24 mouse cellular contexts compared by ENCODE assay signal in genomic region chr14:30702512-30702911, GRCm38 (mm10). TPM values are rescaled to one million over a fixed set of nuclear protein-coding genes. Genes with fewer than 3 reads are reported as not detected.
DNase-seq lines count a peak whose midpoint lies in the region; ATAC-seq lines count a peak whose summit lies in the region.
"Had no signal": no experiment of that assay in that cellular context is flagged by ENCODE, and none has a peak within 500 bp of the region (broad histone marks: within the 10 kb centered on the region; RNA-seq: fewer than 3 reads in every experiment).

No protein-coding gene starts in this region.

- H3K27me3 ChIP-seq in kidney, embryonic 16.5 days (ENCODE audit: insufficient read depth, low read length), result peaks cover 6% of the 10 kb centered on the region; the same call in 1 of the 2 replicates
- H3K27me3 ChIP-seq in kidney, embryonic 15.5 days, result peaks cover 17% of the 10 kb centered on the region
- H3K27me3 ChIP-seq in liver, embryonic 13.5 days, result 0 out of 2 replicates have a peak, but pooled peaks cover 2% of the 10 kb centered on the region
- H3K27me3 ChIP-seq: forebrain, embryonic 15.5 days; hindbrain, embryonic 13.5 days; stomach, embryonic 15.5 days had no signal

- no peaks in the 10 kb centered on the region for H3K36me3 ChIP-seq in kidney, embryonic 16.5 days (ENCODE audit: insufficient read depth, low read length)
- no peaks in the 10 kb centered on the region for H3K36me3 ChIP-seq in kidney, embryonic 15.5 days
- H3K36me3 ChIP-seq in liver, embryonic 13.5 days, result no peaks in the 10 kb centered on the region
- H3K36me3 ChIP-seq: forebrain, embryonic 15.5 days; heart, embryonic 12.5 days; hindbrain, embryonic 13.5 days; stomach, embryonic 15.5 days had no signal

- 28% methylated on average over 5 of the region's 5 CpGs for WGBS in kidney, embryonic 16.5 days
- 33% methylated on average over 5 of the region's 5 CpGs for WGBS in kidney, embryonic 15.5 days
- WGBS in liver, embryonic 13.5 days (ENCODE audit: insufficient replicate concordance), result 48% methylated on average over 5 of the region's 5 CpGs

- H3K4me2 ChIP-seq in kidney, embryonic 16.5 days (replicated peaks; ENCODE audit: low read depth, low read length), result no peak overlapping the region
- H3K4me2 ChIP-seq in kidney, embryonic 15.5 days, result no peak overlapping the region
- H3K4me2 ChIP-seq in liver, embryonic 13.5 days, result no peak overlapping the region
- H3K4me2 ChIP-seq: forebrain, embryonic 15.5 days; heart, embryonic 12.5 days; hindbrain, embryonic 13.5 days; lung, embryonic 14.5 days; stomach, embryonic 15.5 days had no signal

- H3K27ac ChIP-seq in kidney, embryonic 16.5 days (ENCODE audit: low read length), result no peak overlapping the region
- H3K27ac ChIP-seq in kidney, embryonic 15.5 days, result no peak overlapping the region
- H3K27ac ChIP-seq in liver, embryonic 13.5 days, result 0 out of 2 replicates have a peak overlapping the region, but pooled peaks have one; percentile 44
- H3K27ac ChIP-seq: forebrain, embryonic 15.5 days; gastrocnemius, adult 2 months; heart, adult 2 months; hindbrain, embryonic 13.5 days; stomach, embryonic 15.5 days had no signal

- DNase-seq in kidney, adult 11 months, result peak; percentile 28
- peak; percentile 24 for DNase-seq in adipocyte (ENCODE audit: low spot score)
- DNase-seq in liver, embryonic 13.5 days, result no peak
- no peak for DNase-seq in layer of hippocampus, postnatal 10 days (ENCODE audit: low spot score in 2 of 2)
- DNase-seq: adrenal gland, postnatal 25 days; cerebellum, adult 18-20 months; cerebellum, postnatal 10 days; gastrocnemius, adult 2 months; gastrocnemius, postnatal 36 days; heart, adult 2 months; heart, postnatal 4 days; layer of hippocampus, postnatal 36 days; left cerebral cortex, postnatal 4 days; lung, embryonic 14.5 days; lung, postnatal 14 days; midbrain, embryonic 14.5 days; right cerebral cortex, postnatal 25 days had no signal

- H3K9ac ChIP-seq in kidney, embryonic 16.5 days (replicated peaks; ENCODE audit: low read length), result no peak overlapping the region
- H3K9ac ChIP-seq in kidney, embryonic 15.5 days, result no peak overlapping the region
- H3K9ac ChIP-seq in liver, embryonic 13.5 days, result no peak overlapping the region
- H3K9ac ChIP-seq: forebrain, embryonic 15.5 days; heart, embryonic 12.5 days; hindbrain, embryonic 13.5 days; lung, embryonic 14.5 days; stomach, embryonic 15.5 days had no signal

- H3K4me3 ChIP-seq in kidney, embryonic 16.5 days (ENCODE audit: low read length), result no peak overlapping the region
- H3K4me3 ChIP-seq in kidney, embryonic 15.5 days (replicated peaks), result no peak overlapping the region
- no peak overlapping the region for H3K4me3 ChIP-seq in liver, embryonic 13.5 days (replicated peaks)
- H3K4me3 ChIP-seq: forebrain, embryonic 15.5 days; gastrocnemius, adult 2 months; heart, adult 2 months; heart, embryonic 12.5 days; hindbrain, embryonic 13.5 days; stomach, embryonic 15.5 days had no signal

- H3K4me1 ChIP-seq in kidney, embryonic 16.5 days (ENCODE audit: insufficient read depth, low read length), result no peaks in the 10 kb centered on the region
- no peaks in the 10 kb centered on the region; the same call in 1 of the 2 replicates for H3K4me1 ChIP-seq in kidney, embryonic 15.5 days
- H3K4me1 ChIP-seq in liver, embryonic 13.5 days (replicated peaks), result peaks cover 28% of the 10 kb centered on the region
- H3K4me1 ChIP-seq: forebrain, embryonic 15.5 days; heart, embryonic 12.5 days; stomach, embryonic 15.5 days had no signal

- ATAC-seq in kidney, embryonic 16.5 days (ENCODE audit: low FRiP score, low TSS enrichment), result no peak
- ATAC-seq in kidney, embryonic 15.5 days (replicated peaks; ENCODE audit: low FRiP score), result peak; percentile 54
- no peak for ATAC-seq in liver, embryonic 13.5 days (ENCODE audit: low read depth)
- no peak for ATAC-seq in CD4-positive, CD25-positive, alpha-beta regulatory T cell, adult 4 months
- ATAC-seq: forebrain, embryonic 15.5 days had no signal

- no peaks in the 10 kb centered on the region for H3K9me3 ChIP-seq in kidney, embryonic 16.5 days (ENCODE audit: low read length)
- H3K9me3 ChIP-seq in kidney, embryonic 15.5 days (replicated peaks), result no peaks in the 10 kb centered on the region
- no peaks in the 10 kb centered on the region for H3K9me3 ChIP-seq in liver, embryonic 13.5 days (replicated peaks)
- H3K9me3 ChIP-seq: forebrain, embryonic 15.5 days; heart, embryonic 12.5 days; hindbrain, embryonic 13.5 days; stomach, embryonic 15.5 days had no signal

RNA-seq across cellular contexts. Expression of gene Sfmbt1, which starts 12.1 kb away (rescaled TPM):
- 13.6 and 14.5 TPM in 2 replicates for polyA plus RNA-seq in kidney, embryonic 16.5 days (2015; fragmentation: Nextera tagmentation; extraction: Ambion mirVana)
- 14.7 and 15.0 TPM in 2 replicates for polyA plus RNA-seq in kidney, embryonic 15.5 days (2015; fragmentation: Nextera tagmentation; extraction: Ambion mirVana)
- 13.3 and 15.2 TPM in 2 replicates for polyA plus RNA-seq in liver, embryonic 13.5 days (2015; fragmentation: Nextera tagmentation; extraction: Ambion mirVana)
- 10 to 100 TPM; 22.8 to 25.2 TPM for total RNA-seq in layer of hippocampus, postnatal 10 days (2021)
- 10 to 100 TPM; 10.8 to 12.6 TPM for polyA plus RNA-seq in CD4-positive, CD25-positive, alpha-beta regulatory T cell, adult 4 months (2017; shearing (Covaris generic))

RNA-seq across cellular contexts. Expression of gene Rft1, which starts 48.4 kb away (rescaled TPM):
- 19.6 and 20.3 TPM in 2 replicates for polyA plus RNA-seq in kidney, embryonic 16.5 days (2015; fragmentation: Nextera tagmentation; extraction: Ambion mirVana)
- 18.8 and 20.2 TPM in 2 replicates for polyA plus RNA-seq in kidney, embryonic 15.5 days (2015; fragmentation: Nextera tagmentation; extraction: Ambion mirVana)
- polyA plus RNA-seq in liver, embryonic 13.5 days (2015; fragmentation: Nextera tagmentation; extraction: Ambion mirVana), result 5.1 and 5.4 TPM in 2 replicates
- 10 to 100 TPM; 10.2 to 11.2 TPM for total RNA-seq in layer of hippocampus, postnatal 10 days (2021)
- polyA plus RNA-seq in CD4-positive, CD25-positive, alpha-beta regulatory T cell, adult 4 months (2017; shearing (Covaris generic)), result 10 to 100 TPM; 12.8 to 20.0 TPM

Comparison
In these comparisons a context has a peak if more than half of its experiments do, and no peak if none do; other contexts are left out.
1. DNase-seq: peak in kidney, adult 11 months (single experiment) and adipocyte (single experiment); none in liver, embryonic 13.5 days (single experiment) and layer of hippocampus, postnatal 10 days (0 of 2).